Mouse (Mus musculus) layer of hippocampus, adult 18-20 months (tissue): ENCODE measurements around the gene Pdcd6ip. TPM values are rescaled to one million over a fixed set of nuclear protein-coding genes. Genes with fewer than 3 reads are reported as not detected.

ENCODE experiments used
- DNase-seq, 2 experiments: peaks; one replicate each; pipeline ENCODE4 v3.0.0; 2022; ENCODE audit warnings: low spot score in 2 of 2
- total RNA-seq, 2 experiments: library from RNA; stranded (reverse); gene quantifications; 2 replicates each; pipeline ENCODE4 v1.2.3; 2021

The Pdcd6ip gene
- total RNA-seq, 2 experiments from 2014 or later, result 56.7 to 61.8 TPM

GRCm38 (mm10) chr9:113629191-113629590, 78.9 kb downstream of the Pdcd6ip start:
- DNase-seq, result no peak

DNA sequence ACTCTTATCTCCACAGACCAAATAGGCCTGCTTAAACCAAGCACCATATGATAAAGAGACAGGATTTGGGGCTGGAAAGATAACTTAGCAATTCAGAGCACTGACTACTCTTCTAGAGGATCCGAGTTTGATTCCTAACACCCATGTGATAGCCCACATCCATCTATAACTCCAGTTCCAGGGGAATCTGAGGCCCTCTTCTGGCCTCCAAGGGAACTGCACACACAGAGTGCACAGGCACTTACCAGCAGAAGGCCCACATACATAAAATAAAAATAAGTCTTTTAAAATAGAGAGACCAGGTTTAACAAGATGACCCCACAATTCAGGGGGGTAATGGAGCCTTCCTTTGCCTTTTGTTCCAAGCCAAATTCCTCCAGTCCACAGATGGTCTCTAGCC, 79.3 kb downstream of the Pdcd6ip start:
- DNase-seq, result no peak

DNA sequence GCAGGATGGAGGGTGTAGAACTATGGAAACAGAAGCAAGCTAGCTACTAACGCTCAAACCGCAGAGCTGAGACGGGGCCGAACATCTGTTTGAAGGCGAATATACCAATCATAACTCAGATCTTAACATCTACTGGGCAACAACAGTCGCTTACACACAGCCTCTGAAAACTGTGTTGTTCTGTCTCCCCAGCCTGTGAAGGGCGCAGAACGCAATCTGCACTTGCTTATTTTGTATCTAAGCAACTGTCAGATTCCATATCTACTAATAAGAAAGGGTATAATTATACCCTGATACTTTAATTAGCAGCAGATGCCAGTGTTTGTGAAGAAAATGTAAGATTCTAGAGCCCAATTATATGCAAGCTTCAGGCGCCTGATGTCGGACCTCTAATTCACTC, 81.3 kb downstream of the Pdcd6ip start:
- DNase-seq, result peak in 1 of 2 experiments; percentile 64

DNA sequence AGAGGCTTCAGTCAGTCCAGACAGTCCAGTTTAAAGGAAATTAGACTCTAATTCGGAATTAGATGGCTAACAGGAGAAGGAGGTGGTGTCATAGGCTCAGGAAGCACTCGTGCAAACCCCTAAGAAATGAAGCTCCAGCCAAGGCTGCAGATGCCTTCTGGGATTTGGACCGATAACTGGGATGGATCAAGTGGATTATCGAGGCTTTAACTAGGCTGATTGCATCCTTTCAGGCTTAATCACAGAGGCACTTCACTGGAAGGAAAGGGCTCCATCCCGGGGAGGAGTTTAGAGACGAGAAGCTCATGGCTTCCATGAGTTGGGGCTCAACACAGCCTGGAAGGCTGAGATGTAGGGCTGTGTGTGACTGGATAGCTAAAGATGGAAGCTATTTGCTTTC, 84.0 kb downstream of the Pdcd6ip start:
- no peak for DNase-seq

- no peak for DNase-seq
Measured at GRCm38 (mm10) chr9:113617081-113617480, 91.0 kb downstream of the Pdcd6ip start.

- DNase-seq, result no peak
Measured at GRCm38 (mm10) chr9:113610776-113611175, 97.3 kb downstream of the Pdcd6ip start.

GRCm38 (mm10) chr9:113602140-113602539, 105.9 kb downstream of the Pdcd6ip start:
- no peak for DNase-seq

Other genes with a start within 250 kb of the Pdcd6ip start
- 100 to 1,000 TPM; 180 to 184 TPM for gene Clasp2, start 33.2 kb upstream of the Pdcd6ip start, total RNA-seq
- 10 to 100 TPM; 69.6 to 71.2 TPM for gene Ubp1, start 222.7 kb upstream of the Pdcd6ip start, total RNA-seq